23 mouse cellular contexts compared by ENCODE assay signal in genomic region chr1:88307180-88307579, GRCm38 (mm10). TPM values are rescaled to one million over a fixed set of nuclear protein-coding genes. Genes with fewer than 3 reads are reported as not detected.
DNase-seq lines count a peak whose midpoint lies in the region; ATAC-seq lines count a peak whose summit lies in the region.
"Had no signal": no experiment of that assay in that cellular context is flagged by ENCODE, and none has a peak within 500 bp of the region (broad histone marks: within the 10 kb centered on the region; RNA-seq: fewer than 3 reads in every experiment).

No protein-coding gene starts in this region.

- WGBS in heart, embryonic 10.5 days, result 62% methylated on average over 12 of the region's 12 CpGs
- 66% methylated on average over 12 of the region's 12 CpGs for WGBS in limb, embryonic 11.5 days

- intact Hi-C loops in heart, postnatal 36 days (cut with DNase I), result no loop called here

- no peaks in the 10 kb centered on the region for H3K4me1 ChIP-seq in heart, embryonic 10.5 days
- H3K4me1 ChIP-seq in limb, embryonic 11.5 days (ENCODE audit: control insufficient read depth, insufficient read depth, low read length), result no peaks in the 10 kb centered on the region
- H3K4me1 ChIP-seq: embryonic facial prominence, embryonic 15.5 days; limb, embryonic 12.5 days; liver, embryonic 15.5 days; megakaryocyte, embryonic 14.5 days had no signal

- no peak overlapping the region for H3K27ac ChIP-seq in heart, embryonic 10.5 days
- no peak overlapping the region for H3K27ac ChIP-seq in limb, embryonic 11.5 days (replicated peaks; ENCODE audit: low read depth, low read length)
- H3K27ac ChIP-seq: embryonic facial prominence, embryonic 15.5 days; gastrocnemius, adult 2 months; limb, embryonic 12.5 days; liver, embryonic 15.5 days had no signal

- ATAC-seq in limb, embryonic 11.5 days (ENCODE audit: insufficient number of reproducible peaks, low FRiP score, low TSS enrichment, low read depth), result no peak

- H3K36me3 ChIP-seq in heart, embryonic 10.5 days, result no peaks in the 10 kb centered on the region
- no peaks in the 10 kb centered on the region for H3K36me3 ChIP-seq in limb, embryonic 11.5 days (ENCODE audit: control insufficient read depth, insufficient read depth, low read length)
- H3K36me3 ChIP-seq: embryonic facial prominence, embryonic 15.5 days; limb, embryonic 12.5 days; liver, embryonic 15.5 days had no signal

- peaks cover 77% of the 10 kb centered on the region for H3K9me3 ChIP-seq in heart, embryonic 10.5 days
- peaks cover 65% of the 10 kb centered on the region for H3K9me3 ChIP-seq in limb, embryonic 11.5 days (ENCODE audit: control insufficient read depth, low read length)

- no peaks in the 10 kb centered on the region for H3K27me3 ChIP-seq in heart, embryonic 10.5 days (ENCODE audit: insufficient read depth, poor library complexity, severe bottlenecking)
- H3K27me3 ChIP-seq in limb, embryonic 11.5 days (ENCODE audit: control insufficient read depth, insufficient read depth, low read length), result no peaks in the 10 kb centered on the region
- H3K27me3 ChIP-seq: embryonic facial prominence, embryonic 15.5 days; limb, embryonic 12.5 days; liver, embryonic 15.5 days had no signal

- DNase-seq in heart, embryonic 10.5 days (ENCODE audit: low spot score), result peak; percentile 74
- DNase-seq in heart, postnatal 36 days, result no peak
- DNase-seq in thymus, postnatal 0 days (ENCODE audit: low spot score), result peak; percentile 4
- no peak for DNase-seq in thymus, postnatal 14 days
- peak; percentile 23 for DNase-seq in limb, embryonic 11.5 days (ENCODE audit: low spot score)
- no peak for DNase-seq in right cerebral cortex, postnatal 14 days
- DNase-seq in natural killer cell, adult 2 months (ENCODE audit: low spot score in 2 of 2), result no peak
- DNase-seq: adrenal gland, postnatal 14 days; cerebellum, adult 9-11 months; gastrocnemius, adult 2 months; heart, adult 18-20 months; kidney, adult 8-10 months; kidney, postnatal 36 days; layer of hippocampus, adult 9-11 months; lung, postnatal 10 days had no signal

- no peak overlapping the region for H3K4me3 ChIP-seq in heart, embryonic 10.5 days
- no peak overlapping the region for H3K4me3 ChIP-seq in limb, embryonic 11.5 days (ENCODE audit: low read depth, low read length)
- H3K4me3 ChIP-seq: embryonic facial prominence, embryonic 15.5 days; gastrocnemius, adult 2 months; limb, embryonic 12.5 days; liver, embryonic 15.5 days; megakaryocyte, embryonic 14.5 days had no signal

- no peak overlapping the region for H3K4me2 ChIP-seq in limb, embryonic 11.5 days (ENCODE audit: low read depth, severe bottlenecking)
- H3K4me2 ChIP-seq: embryonic facial prominence, embryonic 15.5 days; limb, embryonic 12.5 days; liver, embryonic 15.5 days had no signal

- H3K9ac ChIP-seq in limb, embryonic 11.5 days (ENCODE audit: low read length), result no peak overlapping the region
- H3K9ac ChIP-seq: embryonic facial prominence, embryonic 15.5 days; limb, embryonic 12.5 days; liver, embryonic 15.5 days had no signal

RNA-seq across cellular contexts. Expression of gene Trpm8, which starts 29.7 kb away (rescaled TPM):
- 0.11 and 0.15 TPM in 2 replicates for polyA plus RNA-seq in heart, embryonic 10.5 days (2016; fragmentation: Nextera tagmentation; extraction: Ambion mirVana)
- total RNA-seq in heart, postnatal 36 days (2021), result not detected
- polyA plus RNA-seq in thymus, postnatal 0 days (2015; fragmentation: Nextera tagmentation; extraction: Ambion mirVana), result not detected in 2 replicates
- polyA plus RNA-seq in limb, embryonic 11.5 days (2014; fragmentation: Nextera tagmentation; extraction: Ambion mirVana), result not detected in 2 replicates
- total RNA-seq: adrenal gland, postnatal 14 days; gastrocnemius, adult 2 months; heart, adult 18-20 months; hematopoietic stem cell, adult 5-6 weeks had no signal
- polyA plus RNA-seq: limb, embryonic 12.5 days; liver, embryonic 15.5 days; neural tube, embryonic 11.5 days; stomach, embryonic 14.5 days; urinary bladder, adult 2 months had no signal

RNA-seq across cellular contexts. Expression of gene Hjurp, which starts 29.7 kb away (rescaled TPM):
- polyA plus RNA-seq in heart, embryonic 10.5 days (2016; fragmentation: Nextera tagmentation; extraction: Ambion mirVana), result 143 and 155 TPM in 2 replicates
- 10 to 100 TPM; 12.2 to 13.3 TPM for total RNA-seq in heart, postnatal 36 days (2021)
- 82.7 and 102 TPM in 2 replicates for polyA plus RNA-seq in thymus, postnatal 0 days (2015; fragmentation: Nextera tagmentation; extraction: Ambion mirVana)
- polyA plus RNA-seq in limb, embryonic 11.5 days (2014; fragmentation: Nextera tagmentation; extraction: Ambion mirVana), result 174 and 204 TPM in 2 replicates

Comparison
In these comparisons a context has a peak if more than half of its experiments do, and no peak if none do; other contexts are left out.
1. DNase-seq: peak in heart, embryonic 10.5 days (single experiment), thymus, postnatal 0 days (single experiment) and limb, embryonic 11.5 days (single experiment); none in heart, postnatal 36 days (0 of 2), thymus, postnatal 14 days (single experiment), right cerebral cortex, postnatal 14 days (single experiment) and natural killer cell, adult 2 months (0 of 2).